Mouse (Mus musculus): Measurements from ENCODE around the gene Gadd45b.

DNA sequence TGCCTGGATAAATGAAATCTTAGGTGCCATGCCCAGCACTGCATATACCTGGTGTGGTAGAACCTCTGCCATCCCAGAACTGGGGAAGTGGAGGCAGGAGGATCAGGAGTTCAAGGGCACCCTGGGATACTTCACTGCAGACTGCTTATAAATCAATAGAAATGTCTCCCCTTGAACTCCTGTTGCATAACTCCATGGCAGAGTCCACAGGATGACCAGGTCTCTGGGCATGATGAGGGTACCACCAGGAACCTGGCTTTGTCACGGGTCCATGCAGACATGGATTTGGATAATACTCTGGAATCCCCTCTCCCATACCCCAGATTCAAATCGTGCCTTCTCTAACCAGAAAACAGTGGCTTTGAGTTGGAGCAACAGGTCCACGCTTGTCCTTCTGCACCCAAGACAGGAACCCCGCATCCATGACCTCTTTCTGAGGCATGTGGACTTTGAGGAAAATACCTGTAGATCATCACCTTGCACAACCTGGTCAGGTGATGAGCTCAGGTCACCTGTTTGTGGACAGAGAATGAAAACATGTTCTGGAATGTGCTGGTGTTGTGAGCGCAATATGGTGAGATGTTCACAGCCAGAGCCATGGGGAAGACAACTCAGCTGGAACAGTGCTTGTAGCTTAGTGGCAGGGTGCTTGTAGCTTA lies 29.2 kb downstream of the Gadd45b start:
- TF ChIP-seq POLR2A (IDR thresholded peaks at IDR 0.05; ENCODE audit: control insufficient read depth in 1 of 2, insufficient read depth in 1 of 2, low read depth in 1 of 2, low read length in 2 of 2, poor library complexity in 1 of 2) (no peak), SMC3 (IDR thresholded peaks at IDR 0.05; ENCODE audit: low read depth, low read length) (no peak), USF1 (IDR thresholded peaks at IDR 0.05; ENCODE audit: low read depth, low read length) (no peak), CTCF (IDR thresholded peaks at IDR 0.05 in 2 of 3, conservative IDR thresholded peaks at IDR 0.05 in 1 of 3; ENCODE audit: control insufficient read depth in 1 of 3, insufficient read depth in 1 of 3, low read depth in 2 of 3, low read length in 3 of 3, poor library complexity in 1 of 3, severe bottlenecking in 1 of 3) (no peak), TCF12 (IDR thresholded peaks at IDR 0.05; ENCODE audit: low read depth, low read length) (no peak), TAL1 (IDR thresholded peaks at IDR 0.05; ENCODE audit: low read length) (no peak)
